Mouse (Mus musculus): ENCODE results near the gene Poc1a.

DNA sequence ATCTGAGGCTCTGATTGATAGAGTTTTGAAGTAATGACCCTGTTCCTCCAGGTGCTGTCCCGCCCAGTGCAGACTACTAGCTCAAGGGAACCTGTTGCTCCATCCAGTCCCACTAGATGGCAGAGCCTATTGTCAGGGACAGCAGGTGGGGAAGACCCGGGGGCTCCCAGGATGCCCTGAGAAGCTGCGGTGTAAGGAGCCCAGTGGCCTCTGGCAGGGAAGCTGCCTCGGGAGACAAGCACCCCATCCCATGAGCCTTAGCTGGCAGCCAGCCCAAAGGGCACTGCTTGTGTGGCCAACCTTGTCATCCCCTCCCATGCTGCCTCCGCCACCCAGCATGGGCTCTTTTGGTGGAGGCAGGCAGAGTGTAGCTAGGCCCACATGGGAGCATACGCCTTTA is 70.3 kb downstream of the Poc1a start:
- peak; percentile 50 for TF ChIP-seq CTCF (IDR thresholded peaks at IDR 0.05; ENCODE audit: low read depth)
- no peak for TF ChIP-seq EP300 (IDR thresholded peaks at IDR 0.05; ENCODE audit: low read depth)
